In genomic region chr5:142386329-142386728, GRCm38 (mm10) we compare ENCODE assay signal across 11 mouse cellular contexts. TPM values are rescaled to one million over a fixed set of nuclear protein-coding genes. Genes with fewer than 3 reads are reported as not detected.
DNase-seq lines count a peak whose midpoint lies in the region; ATAC-seq lines count a peak whose summit lies in the region.
"Had no signal": no experiment of that assay in that cellular context is flagged by ENCODE, and none has a peak within 500 bp of the region (broad histone marks: within the 10 kb centered on the region; RNA-seq: fewer than 3 reads in every experiment).

No protein-coding gene starts in this region.

- WGBS in heart, embryonic 13.5 days, result 67% methylated on average over 6 of the region's 6 CpGs
- WGBS in forebrain, embryonic 11.5 days, result 30% methylated on average over 6 of the region's 6 CpGs
- 67% methylated on average over 6 of the region's 6 CpGs for WGBS in intestine, embryonic 15.5 days
- 56% methylated on average over 6 of the region's 6 CpGs for WGBS in neural tube, embryonic 11.5 days

- H3K27me3 ChIP-seq in heart, embryonic 13.5 days (replicated peaks), result no peaks in the 10 kb centered on the region
- no peaks in the 10 kb centered on the region for H3K27me3 ChIP-seq in forebrain, embryonic 11.5 days (ENCODE audit: control insufficient read depth, insufficient read depth, low read length)
- H3K27me3 ChIP-seq in intestine, embryonic 15.5 days (replicated peaks), result no peaks in the 10 kb centered on the region
- no peaks in the 10 kb centered on the region for H3K27me3 ChIP-seq in neural tube, embryonic 11.5 days (ENCODE audit: control insufficient read depth, insufficient read depth, low read length)

- intact Hi-C loops in heart, postnatal 36 days (cut with DNase I), result no loop called here

- H3K9me3 ChIP-seq in heart, embryonic 13.5 days, result no peaks in the 10 kb centered on the region
- no peaks in the 10 kb centered on the region for H3K9me3 ChIP-seq in forebrain, embryonic 11.5 days (ENCODE audit: control insufficient read depth, low read length)
- no peaks in the 10 kb centered on the region for H3K9me3 ChIP-seq in intestine, embryonic 15.5 days
- H3K9me3 ChIP-seq in neural tube, embryonic 11.5 days (ENCODE audit: control insufficient read depth, low read length), result no peaks in the 10 kb centered on the region

- peak overlapping the region; percentile 47 for H3K9ac ChIP-seq in heart, embryonic 13.5 days
- peak overlapping the region; percentile 31 for H3K9ac ChIP-seq in forebrain, embryonic 11.5 days (ENCODE audit: low read length)
- no peak overlapping the region for H3K9ac ChIP-seq in intestine, embryonic 15.5 days
- H3K9ac ChIP-seq in neural tube, embryonic 11.5 days (ENCODE audit: low read length), result peak overlapping the region; percentile 47

- no peak for DNase-seq in heart, postnatal 36 days
- DNase-seq in forebrain, embryonic 11.5 days (ENCODE audit: low spot score), result no peak
- DNase-seq in neural tube, embryonic 11.5 days (ENCODE audit: low spot score), result no peak
- DNase-seq in left cerebral cortex, adult 9 months (ENCODE audit: low spot score in 2 of 2), result no peak
- DNase-seq in spleen, postnatal 4 days (ENCODE audit: low spot score in 2 of 2), result no peak
- DNase-seq in testis, postnatal 14 days (ENCODE audit: low spot score), result no peak
- DNase-seq: adrenal gland, postnatal 10 days; cerebellum, adult 11-12 months had no signal

- peaks cover 26% of the 10 kb centered on the region for H3K4me1 ChIP-seq in heart, embryonic 13.5 days
- peaks cover 33% of the 10 kb centered on the region for H3K4me1 ChIP-seq in forebrain, embryonic 11.5 days (replicated peaks; ENCODE audit: control insufficient read depth, insufficient read depth, low read length)
- H3K4me1 ChIP-seq in intestine, embryonic 15.5 days (replicated peaks), result peaks cover 20% of the 10 kb centered on the region
- H3K4me1 ChIP-seq in neural tube, embryonic 11.5 days (ENCODE audit: control insufficient read depth, insufficient read depth, low read length), result peaks cover 20% of the 10 kb centered on the region

- H3K36me3 ChIP-seq in heart, embryonic 13.5 days, result no peaks in the 10 kb centered on the region
- H3K36me3 ChIP-seq in forebrain, embryonic 11.5 days (ENCODE audit: control insufficient read depth, insufficient read depth, low read length), result no peaks in the 10 kb centered on the region
- H3K36me3 ChIP-seq in intestine, embryonic 15.5 days, result no peaks in the 10 kb centered on the region
- no peaks in the 10 kb centered on the region for H3K36me3 ChIP-seq in neural tube, embryonic 11.5 days (ENCODE audit: control insufficient read depth, insufficient read depth, low read length)

- peak overlapping the region; percentile 70 for H3K27ac ChIP-seq in heart, embryonic 13.5 days (replicated peaks)
- peak overlapping the region; percentile 70 for H3K27ac ChIP-seq in forebrain, embryonic 11.5 days (ENCODE audit: low read depth, low read length)
- peak overlapping the region; percentile 65; the same call in 1 of the 2 replicates for H3K27ac ChIP-seq in intestine, embryonic 15.5 days
- H3K27ac ChIP-seq in neural tube, embryonic 11.5 days (ENCODE audit: low read depth, low read length), result peak overlapping the region; percentile 70

- peak overlapping the region; percentile 45 for H3K4me2 ChIP-seq in heart, embryonic 13.5 days
- H3K4me2 ChIP-seq in forebrain, embryonic 11.5 days (ENCODE audit: low read depth, low read length, severe bottlenecking), result 0 out of 2 replicates have a peak overlapping the region, but pooled peaks have one; percentile 3
- H3K4me2 ChIP-seq in intestine, embryonic 15.5 days (replicated peaks), result no peak overlapping the region
- H3K4me2 ChIP-seq in neural tube, embryonic 11.5 days (ENCODE audit: low read depth), result no peak overlapping the region

- ATAC-seq in heart, embryonic 13.5 days (ENCODE audit: extremely low read depth, insufficient number of reproducible peaks, low FRiP score, low TSS enrichment), result no peak
- ATAC-seq in forebrain, embryonic 11.5 days (replicated peaks; ENCODE audit: low FRiP score), result peak; percentile 47
- no peak for ATAC-seq in intestine, embryonic 15.5 days
- ATAC-seq in neural tube, embryonic 11.5 days (ENCODE audit: insufficient read depth, low FRiP score, low TSS enrichment), result no peak

- H3K4me3 ChIP-seq in heart, embryonic 13.5 days, result no peak overlapping the region
- no peak overlapping the region for H3K4me3 ChIP-seq in forebrain, embryonic 11.5 days (ENCODE audit: low read depth, low read length)
- no peak overlapping the region for H3K4me3 ChIP-seq in intestine, embryonic 15.5 days (replicated peaks)
- no peak overlapping the region for H3K4me3 ChIP-seq in neural tube, embryonic 11.5 days (ENCODE audit: low read depth, low read length)
- H3K4me3 ChIP-seq: left cerebral cortex, adult 2 months had no signal

RNA-seq across cellular contexts. Expression of gene Foxk1, which starts 15.0 kb away (rescaled TPM):
- 3.4 and 4.3 TPM in 2 replicates for polyA plus RNA-seq in heart, embryonic 13.5 days (2015; fragmentation: Nextera tagmentation; extraction: Ambion mirVana)
- 10 to 100 TPM; 15.7 to 15.8 TPM for total RNA-seq in heart, postnatal 36 days (2021)
- 5.0 and 6.1 TPM in 2 replicates for polyA plus RNA-seq in forebrain, embryonic 11.5 days (2014; fragmentation: Nextera tagmentation; extraction: Ambion mirVana)
- 4.3 and 5.3 TPM in 2 replicates for polyA plus RNA-seq in intestine, embryonic 15.5 days (2015; fragmentation: Nextera tagmentation; extraction: Ambion mirVana)
- 3.9 and 4.7 TPM in 2 replicates for polyA plus RNA-seq in neural tube, embryonic 11.5 days (2014; fragmentation: Nextera tagmentation; extraction: Ambion mirVana)

Comparison
In these comparisons a context has a peak if more than half of its experiments do, and no peak if none do; other contexts are left out.
1. H3K4me2 ChIP-seq: peak in heart, embryonic 13.5 days (single experiment) and forebrain, embryonic 11.5 days (single experiment); none in intestine, embryonic 15.5 days (single experiment) and neural tube, embryonic 11.5 days (single experiment).
2. Peak in every context shown above with its lines, with median percentiles within 50 percentile points of each other: H3K27ac ChIP-seq.